Mouse (Mus musculus) olfactory bulb, adult 2 months (tissue): ENCODE measurements around the gene Map3k7.

Experiments
- CTCF ChIP-seq: fragments of 200-500 bp; IDR thresholded peaks from 2 replicates; pipeline ENCODE4 v1.5.1; 2012; ENCODE audit warnings: low read depth, mild to moderate bottlenecking, low read length, moderate library complexity; ENCODE audit not compliant: insufficient read depth
- POLR2A ChIP-seq: fragments of 200-500 bp; IDR thresholded peaks from 2 replicates; pipeline ENCODE4 v1.6.1; 2012; ENCODE audit warnings: mild to moderate bottlenecking, low read depth, low read length, moderate library complexity; ENCODE audit not compliant: insufficient read depth

- TF ChIP-seq CTCF (no peak), POLR2A (no peak)
These were observed 47.5 kb downstream of the Map3k7 start for GRCm38 (mm10) chr4:32011218-32011973.
